Mouse (Mus musculus): ENCODE data around the gene Stx7. TPM values are rescaled to one million over a fixed set of nuclear protein-coding genes. Genes with fewer than 3 reads are reported as not detected.

Gene Stx7
- total and polyA plus RNA-seq, 3 experiments, result 92.8 to 176 (median 102) TPM

- Histone ChIP-seq H3K4me3 (replicated peaks in 1 of 3; ENCODE audit: low read depth in 2 of 3, low read length in 2 of 3, poor library complexity in 1 of 3) (no peak overlapping the region), H3K4me2 (ENCODE audit: insufficient read depth, low read depth, poor library complexity, severe bottlenecking) (no peak overlapping the region), H3K79me2 (replicated peaks; ENCODE audit: control insufficient read depth, extremely low read depth, insufficient read depth, poor library complexity, severe bottlenecking) (peaks cover 31% of the 10 kb centered on the region), H3K27ac (ENCODE audit: insufficient read depth, low read depth) (no peak overlapping the region), H3K9me3 (replicated peaks; ENCODE audit: low read length) (no peaks in the 10 kb centered on the region), H3K36me3 (replicated peaks in 1 of 2; ENCODE audit: control insufficient read depth in 1 of 2, insufficient read depth in 1 of 2, low read length in 1 of 2) (peaks cover 11 to 48% of the 10 kb centered on the region in 2 experiments), H3K27me3 (replicated peaks) (no peaks in the 10 kb centered on the region), H3K9ac (ENCODE audit: insufficient read depth, low read depth) (no peak overlapping the region), H3K4me1 (ENCODE audit: control insufficient read depth in 1 of 2, insufficient read depth in 2 of 2) (peaks cover 36 to 75% of the 10 kb centered on the region in 2 experiments)
- DNase-seq (ENCODE audit: extremely low read depth), result no peak
- in situ Hi-C loops (cut with MboI; ENCODE audit: low pct_ligation_motif_present, low pct_unique_long_range_greater_than_20kb, low sequenced_read_pairs), result no loop called here
- TF ChIP-seq GABPA (IDR thresholded peaks at IDR 0.05; ENCODE audit: insufficient replicate concordance, low read depth, low read length) (no peak), RCOR1 (conservative IDR thresholded peaks at IDR 0.05; ENCODE audit: low read depth, low read length) (no peak)
- dilution Hi-C loops (cut with MboI; ENCODE audit: extremely low pct_ligation_motif_present, extremely low pct_unique_long_range_greater_than_20kb, low sequenced_read_pairs), result no loop called here
These were observed 19.0 kb downstream of the Stx7 start for GRCm38 (mm10) chr10:24167978-24168583.

DNA sequence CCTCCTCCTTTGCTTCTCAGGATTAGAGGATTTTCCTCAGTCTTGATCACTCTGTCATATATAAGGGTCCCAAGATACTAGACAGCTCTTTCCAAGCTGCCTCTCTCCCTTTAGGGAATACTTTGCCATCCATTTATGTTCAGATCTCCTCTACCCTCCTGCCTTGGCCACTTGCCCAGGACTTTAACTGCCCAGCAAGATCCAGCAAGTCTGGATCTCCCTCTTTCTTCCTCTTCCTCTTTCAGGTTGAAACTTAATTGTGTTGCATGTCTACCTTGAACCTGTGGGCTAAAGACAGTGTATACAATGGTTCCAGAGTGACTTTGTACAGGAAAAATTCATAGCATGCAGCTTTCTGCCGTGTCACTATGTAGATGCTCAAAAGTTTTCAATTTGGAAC, 19.8 kb downstream of the Stx7 start:
- H3K27me3 ChIP-seq (replicated peaks), result no peaks in the 10 kb centered on the region
- H3K4me1 ChIP-seq (ENCODE audit: control insufficient read depth in 1 of 2, insufficient read depth in 2 of 2), result peaks cover 36 to 75% of the 10 kb centered on the region in 2 experiments
- dilution Hi-C loops (cut with MboI; ENCODE audit: extremely low pct_ligation_motif_present, extremely low pct_unique_long_range_greater_than_20kb, low sequenced_read_pairs), result no loop called here

GRCm38 (mm10) chr10:24171906-24172459, 22.9 kb downstream of the Stx7 start:
- in situ Hi-C loops (cut with MboI; ENCODE audit: low pct_ligation_motif_present, low pct_unique_long_range_greater_than_20kb, low sequenced_read_pairs), result no loop called here
- no peak overlapping the region for H3K27ac ChIP-seq (ENCODE audit: insufficient read depth, low read depth)
- DNase-seq (ENCODE audit: extremely low read depth), result no peak

More for the DNA sequence above, 19.8 kb downstream of the Stx7 start:
- Histone ChIP-seq H3K4me3 (replicated peaks in 1 of 3; ENCODE audit: low read depth in 2 of 3, low read length in 2 of 3, poor library complexity in 1 of 3) (no peak overlapping the region), H3K27ac (ENCODE audit: insufficient read depth, low read depth) (no peak overlapping the region), H3K9ac (ENCODE audit: insufficient read depth, low read depth) (no peak overlapping the region), H3K79me2 (replicated peaks; ENCODE audit: control insufficient read depth, extremely low read depth, insufficient read depth, poor library complexity, severe bottlenecking) (peaks cover 31% of the 10 kb centered on the region), H3K4me2 (ENCODE audit: insufficient read depth, low read depth, poor library complexity, severe bottlenecking) (no peak overlapping the region), H3K36me3 (replicated peaks in 1 of 2; ENCODE audit: control insufficient read depth in 1 of 2, insufficient read depth in 1 of 2, low read length in 1 of 2) (peaks cover 11 to 51% of the 10 kb centered on the region in 2 experiments), H3K9me3 (replicated peaks; ENCODE audit: low read length) (no peaks in the 10 kb centered on the region)
- in situ Hi-C loops (cut with MboI; ENCODE audit: low pct_ligation_motif_present, low pct_unique_long_range_greater_than_20kb, low sequenced_read_pairs), result no loop called here
- TF ChIP-seq MAZ (IDR thresholded peaks at IDR 0.05; ENCODE audit: low read depth, low read length) (no peak), E2F4 (IDR thresholded peaks at IDR 0.05; ENCODE audit: insufficient replicate concordance, low read depth, low read length) (no peak), ZC3H11A (IDR thresholded peaks at IDR 0.05; ENCODE audit: low read depth, low read length) (no peak), CTCF (conservative IDR thresholded peaks at IDR 0.05 in 1 of 2, IDR thresholded peaks at IDR 0.05 in 1 of 2; ENCODE audit: low read depth in 2 of 2, low read length in 2 of 2) (no peak), NRF1 (IDR thresholded peaks at IDR 0.05; ENCODE audit: low read depth, low read length) (no peak), MYC (IDR thresholded peaks at IDR 0.05; ENCODE audit: low read depth, low read length) (no peak)
- no peak for DNase-seq (ENCODE audit: extremely low read depth)

More at GRCm38 (mm10) chr10:24171906-24172459, 22.9 kb downstream of the Stx7 start:
- no peaks in the 10 kb centered on the region for H3K27me3 ChIP-seq (replicated peaks)
- no peak overlapping the region for H3K4me3 ChIP-seq (replicated peaks in 1 of 3; ENCODE audit: low read depth in 2 of 3, low read length in 2 of 3, poor library complexity in 1 of 3)
- H3K4me1 ChIP-seq (ENCODE audit: control insufficient read depth in 1 of 2, insufficient read depth in 2 of 2), result peaks cover 21 to 48% of the 10 kb centered on the region in 2 experiments
- H3K9ac ChIP-seq (ENCODE audit: insufficient read depth, low read depth), result no peak overlapping the region
- H3K4me2 ChIP-seq (ENCODE audit: insufficient read depth, low read depth, poor library complexity, severe bottlenecking), result no peak overlapping the region
- dilution Hi-C loops (cut with MboI; ENCODE audit: extremely low pct_ligation_motif_present, extremely low pct_unique_long_range_greater_than_20kb, low sequenced_read_pairs), result no loop called here
- TF ChIP-seq ETS1 (conservative IDR thresholded peaks at IDR 0.05; ENCODE audit: low read depth, low read length) (no peak), POLR2A (IDR thresholded peaks at IDR 0.05; ENCODE audit: low read depth, low read length) (no peak), TBP (conservative IDR thresholded peaks at IDR 0.05; ENCODE audit: low read depth, low read length) (no peak), ZC3H11A (IDR thresholded peaks at IDR 0.05; ENCODE audit: low read depth, low read length) (no peak), E2F4 (IDR thresholded peaks at IDR 0.05; ENCODE audit: insufficient replicate concordance, low read depth, low read length) (no peak), MYC (IDR thresholded peaks at IDR 0.05; ENCODE audit: low read depth, low read length) (no peak), HCFC1 (IDR thresholded peaks at IDR 0.05; ENCODE audit: low read depth, low read length) (no peak), SIN3A (IDR thresholded peaks at IDR 0.05; ENCODE audit: low read length) (no peak), TCF12 (IDR thresholded peaks at IDR 0.05; ENCODE audit: low read depth, low read length) (no peak), GABPA (IDR thresholded peaks at IDR 0.05; ENCODE audit: insufficient replicate concordance, low read depth, low read length) (no peak), MAX (IDR thresholded peaks at IDR 0.05; ENCODE audit: low read length) (no peak), USF2 (conservative IDR thresholded peaks at IDR 0.05; ENCODE audit: low read depth, low read length) (no peak), MXI1 (IDR thresholded peaks at IDR 0.05; ENCODE audit: low read depth, low read length) (no peak), JUN (IDR thresholded peaks at IDR 0.05; ENCODE audit: insufficient read depth, low read depth, low read length) (no peak), MAZ (IDR thresholded peaks at IDR 0.05; ENCODE audit: low read depth, low read length) (no peak), NRF1 (IDR thresholded peaks at IDR 0.05; ENCODE audit: low read depth, low read length) (no peak), CHD1 (IDR thresholded peaks at IDR 0.05; ENCODE audit: low read depth, low read length) (no peak), EP300 (IDR thresholded peaks at IDR 0.05; ENCODE audit: low read length) (no peak), PAX5 (IDR thresholded peaks at IDR 0.05; ENCODE audit: low read length) (no peak)
- no peaks in the 10 kb centered on the region for H3K9me3 ChIP-seq (replicated peaks; ENCODE audit: low read length)
- H3K79me2 ChIP-seq (replicated peaks; ENCODE audit: control insufficient read depth, extremely low read depth, insufficient read depth, poor library complexity, severe bottlenecking), result peaks cover 20% of the 10 kb centered on the region
- H3K36me3 ChIP-seq (replicated peaks in 1 of 2; ENCODE audit: control insufficient read depth in 1 of 2, insufficient read depth in 1 of 2, low read length in 1 of 2), result peaks cover 18 to 60% of the 10 kb centered on the region in 2 experiments

Data from CH12.LX (cell line).